Mouse (Mus musculus): Measurements from ENCODE around the gene Grin2c. TPM values are rescaled to one million over a fixed set of nuclear protein-coding genes. Genes with fewer than 3 reads are reported as not detected.

Grin2c gene
- polyA plus RNA-seq (2012; ENCODE audit: insufficient read depth, low replicate concordance): not detected in 2 replicates

DNA sequence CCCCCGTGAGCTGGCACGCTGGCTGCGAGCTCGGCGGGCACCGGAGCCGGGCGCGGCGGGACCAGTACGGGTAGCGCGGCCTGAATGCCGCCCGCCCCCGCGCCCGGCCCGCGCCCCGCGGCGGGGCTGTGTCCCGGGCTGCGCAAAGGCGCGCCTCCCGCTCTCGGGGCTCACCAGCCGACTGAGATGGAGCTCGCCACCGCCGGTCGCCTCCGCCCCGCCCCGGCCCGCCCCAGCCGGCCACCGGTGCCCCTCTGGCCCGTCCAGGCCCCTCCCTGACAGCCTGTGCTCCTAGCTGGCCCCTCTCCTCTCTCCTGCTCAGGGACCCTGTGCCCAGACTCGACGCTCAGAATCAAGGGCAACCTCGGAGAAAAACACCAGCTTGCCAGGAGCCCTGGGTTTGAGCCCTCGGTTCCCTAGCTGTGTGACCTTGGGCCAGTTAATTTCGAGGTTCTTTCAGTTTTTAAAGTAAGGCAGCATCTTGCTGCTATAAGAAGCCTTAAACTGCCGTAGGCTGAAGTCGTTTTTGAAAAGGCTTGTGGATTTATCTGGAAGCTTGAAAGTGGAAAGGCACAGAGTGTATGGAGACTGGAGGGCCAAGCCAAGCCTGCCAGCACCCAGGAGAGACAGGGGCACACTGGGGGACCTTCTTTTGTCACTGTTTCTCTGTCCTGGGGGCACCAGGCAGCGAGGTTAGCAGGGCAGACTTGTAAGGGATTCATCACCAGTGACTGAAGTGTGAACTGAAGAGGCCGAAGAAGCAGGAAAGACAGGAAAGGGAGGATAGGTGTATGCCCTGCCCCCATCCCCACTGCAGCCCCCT lies at the start of gene Grin2c:
Gene Grin2c, minus strand, starts transcription at position 183 of the 823 bp plus-strand sequence.
- no peak for TF ChIP-seq FLI1 (IDR thresholded peaks at IDR 0.05; ENCODE audit: low read length)
- no peak for TF ChIP-seq GATA1 (IDR thresholded peaks at IDR 0.05; ENCODE audit: borderline replicate concordance, low read length)
- Histone ChIP-seq H3K4me1 (peaks cover 37% of the 10 kb centered on the region), H3K36me3 (replicated peaks; ENCODE audit: low read length) (peaks cover 42% of the 10 kb centered on the region), H3K4me3 (replicated peaks) (peak within 1 kb of the TSS; percentile 59), H3K27me3 (replicated peaks) (peaks cover 67% of the 10 kb centered on the region), H3K9me3 (no peaks in the 10 kb centered on the region)

DNA sequence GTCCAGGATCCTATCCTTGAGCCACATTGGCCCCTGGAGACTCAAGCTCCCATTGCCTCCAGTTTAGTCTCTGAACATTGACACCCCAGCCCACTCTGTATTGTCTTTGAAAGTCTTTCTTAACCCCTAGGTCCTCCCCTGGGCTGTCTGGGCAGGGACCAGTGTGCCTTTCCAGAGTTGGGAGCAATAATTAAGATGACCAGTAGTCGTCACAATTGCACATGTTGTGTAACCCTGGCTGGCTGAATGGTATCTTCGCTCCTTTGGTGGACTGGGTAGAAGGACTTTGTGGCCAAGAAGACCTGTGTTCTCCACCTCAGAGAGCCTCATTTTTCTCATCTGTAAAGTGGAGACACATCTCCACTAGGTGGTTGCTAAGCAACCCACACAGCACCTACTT lies 47.2 kb upstream of the Grin2c start:
- no peak for TF ChIP-seq FLI1 (IDR thresholded peaks at IDR 0.05; ENCODE audit: low read length)
- no peak for TF ChIP-seq GATA1 (IDR thresholded peaks at IDR 0.05; ENCODE audit: borderline replicate concordance, low read length)
- H3K4me3 ChIP-seq (replicated peaks): no peak overlapping the region
- H3K9me3 ChIP-seq: peaks cover 6% of the 10 kb centered on the region; the same call in 1 of the 2 replicates
- H3K36me3 ChIP-seq (replicated peaks; ENCODE audit: low read length): no peaks in the 10 kb centered on the region
- peaks cover 95% of the 10 kb centered on the region for H3K27me3 ChIP-seq (replicated peaks)
- H3K4me1 ChIP-seq: peaks cover 19% of the 10 kb centered on the region

DNA sequence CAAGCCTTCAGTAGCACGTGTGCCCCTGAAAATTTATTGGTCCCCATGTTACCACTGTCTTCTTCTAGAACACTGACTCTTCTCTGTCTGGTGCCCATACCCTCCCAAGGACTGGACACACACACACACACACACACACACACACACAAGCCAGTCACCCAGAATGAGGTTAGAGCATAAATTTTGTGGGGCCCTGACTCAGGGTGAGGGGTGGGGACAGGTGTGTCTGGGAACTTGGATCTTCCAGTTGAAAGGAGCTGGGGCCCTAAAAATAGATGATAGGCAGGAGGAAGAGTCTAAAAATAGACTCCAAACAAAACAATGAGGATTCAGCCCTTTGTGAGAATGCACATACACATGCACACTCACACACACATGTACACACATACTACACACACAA lies 41.7 kb upstream of the Grin2c start:
- Histone ChIP-seq H3K27me3 (replicated peaks) (peaks cover 90% of the 10 kb centered on the region), H3K4me1 (peaks cover 11% of the 10 kb centered on the region), H3K9me3 (no peaks in the 10 kb centered on the region), H3K4me3 (replicated peaks) (no peak overlapping the region), H3K36me3 (replicated peaks; ENCODE audit: low read length) (no peaks in the 10 kb centered on the region)
- TF ChIP-seq FLI1 (IDR thresholded peaks at IDR 0.05; ENCODE audit: low read length): no peak

DNA sequence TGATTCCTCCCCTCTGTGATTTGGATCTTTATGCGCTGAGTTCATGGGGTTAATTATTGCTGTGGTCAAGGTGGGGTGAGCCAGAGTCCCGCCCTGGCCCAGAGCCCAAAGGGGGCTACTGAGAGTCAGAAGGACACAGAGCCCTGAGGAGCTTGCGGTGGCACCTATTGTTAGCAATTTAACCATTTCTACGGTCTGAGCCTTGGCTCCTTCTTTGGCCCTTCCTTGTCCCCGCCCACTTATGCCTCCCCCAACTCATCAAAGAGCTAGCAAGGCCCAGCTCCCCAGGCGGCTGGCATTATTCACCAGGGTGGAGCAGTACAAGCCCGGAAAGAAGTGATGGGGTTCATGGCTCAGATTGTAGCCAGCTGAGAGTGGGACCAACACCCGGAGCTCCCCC lies 39.8 kb upstream of the Grin2c start, which contains the start of gene Otop2:
Gene Otop2, plus strand, starts transcription at position 301 of the 400 bp plus-strand sequence.
- H3K4me1 ChIP-seq: peaks cover 11% of the 10 kb centered on the region
- H3K27me3 ChIP-seq (replicated peaks): peaks cover 84% of the 10 kb centered on the region
- TF ChIP-seq FLI1 (IDR thresholded peaks at IDR 0.05; ENCODE audit: low read length) (no peak), GATA1 (IDR thresholded peaks at IDR 0.05; ENCODE audit: borderline replicate concordance, low read length) (no peak)
- no peaks in the 10 kb centered on the region for H3K36me3 ChIP-seq (replicated peaks; ENCODE audit: low read length)
- H3K9me3 ChIP-seq: no peaks in the 10 kb centered on the region
- H3K4me3 ChIP-seq (replicated peaks): peak within 1 kb of the TSS; percentile 23

DNA sequence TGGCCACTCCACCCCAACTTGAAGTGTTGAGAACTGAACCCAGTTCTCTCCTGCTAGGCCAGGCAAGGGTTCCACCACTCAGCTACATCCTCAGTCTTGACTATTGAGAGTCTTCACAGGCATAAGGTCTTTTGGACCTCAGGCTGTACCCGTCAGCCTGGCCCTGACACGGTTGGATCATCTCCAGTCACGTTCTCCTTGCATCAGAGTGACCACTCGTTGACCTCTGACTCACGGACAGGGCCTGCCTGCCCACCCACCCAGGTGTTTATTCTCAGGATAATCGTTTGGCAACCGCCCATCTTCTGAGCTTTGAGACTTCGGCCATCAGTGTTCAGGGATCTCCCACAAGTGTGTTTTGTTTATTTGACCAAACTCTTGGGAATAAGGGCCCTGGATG lies 36.1 kb upstream of the Grin2c start:
- H3K4me1 ChIP-seq: peaks cover 8% of the 10 kb centered on the region
- H3K27me3 ChIP-seq (replicated peaks): peaks cover 66% of the 10 kb centered on the region

DNA sequence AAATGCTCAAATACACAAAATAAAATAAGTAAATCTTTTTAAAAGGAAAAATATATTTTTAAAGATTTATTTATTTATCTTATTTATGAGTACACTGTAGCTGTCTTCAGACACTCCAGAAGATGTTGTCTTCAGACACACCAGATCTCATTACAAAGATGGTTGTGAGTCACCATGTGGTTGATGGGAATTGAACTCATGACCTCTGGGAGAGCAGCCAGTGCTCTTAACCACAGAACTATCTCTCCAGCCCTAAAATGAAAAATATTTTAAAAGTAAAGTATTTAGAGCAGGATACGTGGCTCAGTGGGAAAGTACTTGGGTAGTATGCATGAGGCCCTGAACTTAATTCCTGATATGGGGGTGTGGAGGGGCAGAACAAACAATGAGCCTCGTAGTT lies 34.3 kb upstream of the Grin2c start:
- Histone ChIP-seq H3K9me3 (peaks cover 9% of the 10 kb centered on the region; the same call in 1 of the 2 replicates), H3K36me3 (replicated peaks; ENCODE audit: low read length) (no peaks in the 10 kb centered on the region), H3K4me3 (replicated peaks) (no peak overlapping the region), H3K27me3 (replicated peaks) (peaks cover 66% of the 10 kb centered on the region), H3K4me1 (peaks cover 17% of the 10 kb centered on the region)
- TF ChIP-seq FLI1 (IDR thresholded peaks at IDR 0.05; ENCODE audit: low read length) (no peak), GATA1 (IDR thresholded peaks at IDR 0.05; ENCODE audit: borderline replicate concordance, low read length) (no peak)

More for the DNA sequence above, 36.1 kb upstream of the Grin2c start:
- no peak overlapping the region for H3K4me3 ChIP-seq (replicated peaks)
- peaks cover 9% of the 10 kb centered on the region; the same call in 1 of the 2 replicates for H3K9me3 ChIP-seq
- no peak for TF ChIP-seq GATA1 (IDR thresholded peaks at IDR 0.05; ENCODE audit: borderline replicate concordance, low read length)
- no peak for TF ChIP-seq FLI1 (IDR thresholded peaks at IDR 0.05; ENCODE audit: low read length)
- no peaks in the 10 kb centered on the region for H3K36me3 ChIP-seq (replicated peaks; ENCODE audit: low read length)

DNA sequence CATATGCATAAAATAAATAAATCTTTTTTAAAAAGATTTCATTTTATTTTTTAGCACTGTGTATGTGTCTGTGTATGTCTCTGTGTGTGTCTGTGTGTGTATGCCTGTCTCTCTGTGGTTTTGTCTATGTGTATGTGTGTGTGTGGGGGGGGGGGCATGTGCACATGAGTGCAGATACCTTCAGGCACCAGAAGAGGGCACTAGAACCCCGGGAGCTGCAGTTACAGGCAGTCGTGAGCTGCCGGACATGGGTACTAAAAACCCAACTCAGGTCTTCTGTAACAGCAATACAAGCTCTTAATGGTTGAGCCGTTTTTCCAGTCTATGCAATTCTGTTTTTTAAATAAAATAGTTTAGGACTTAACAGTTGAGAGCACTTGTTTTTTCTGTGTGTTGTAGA lies 33.7 kb upstream of the Grin2c start:
- H3K9me3 ChIP-seq: peaks cover 9% of the 10 kb centered on the region; the same call in 1 of the 2 replicates
- TF ChIP-seq FLI1 (IDR thresholded peaks at IDR 0.05; ENCODE audit: low read length) (no peak), GATA1 (IDR thresholded peaks at IDR 0.05; ENCODE audit: borderline replicate concordance, low read length) (no peak)
- peaks cover 12% of the 10 kb centered on the region for H3K4me1 ChIP-seq
- H3K4me3 ChIP-seq (replicated peaks): no peak overlapping the region
- no peaks in the 10 kb centered on the region for H3K36me3 ChIP-seq (replicated peaks; ENCODE audit: low read length)
- peaks cover 69% of the 10 kb centered on the region for H3K27me3 ChIP-seq (replicated peaks)

DNA sequence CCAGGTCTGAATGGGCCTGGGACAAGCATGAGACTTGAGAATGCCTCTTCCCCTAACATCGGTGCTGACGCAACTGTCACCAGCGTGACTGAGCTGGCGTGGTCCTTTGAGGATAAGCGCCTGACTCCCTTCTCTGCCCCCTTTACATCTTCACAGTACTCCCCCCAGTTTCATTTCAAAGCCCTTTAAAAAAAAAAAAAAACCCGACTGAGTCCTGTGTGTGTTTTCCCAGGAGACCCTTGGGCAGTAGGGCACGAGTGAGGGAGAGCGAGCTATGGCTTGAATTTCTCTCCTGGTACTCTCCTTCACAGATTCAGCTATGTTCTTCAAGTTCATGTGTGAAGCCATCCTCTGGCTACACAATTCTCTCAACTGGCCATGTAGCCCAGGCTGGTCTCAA lies 31.1 kb upstream of the Grin2c start:
- no peak overlapping the region for H3K4me3 ChIP-seq (replicated peaks)

DNA sequence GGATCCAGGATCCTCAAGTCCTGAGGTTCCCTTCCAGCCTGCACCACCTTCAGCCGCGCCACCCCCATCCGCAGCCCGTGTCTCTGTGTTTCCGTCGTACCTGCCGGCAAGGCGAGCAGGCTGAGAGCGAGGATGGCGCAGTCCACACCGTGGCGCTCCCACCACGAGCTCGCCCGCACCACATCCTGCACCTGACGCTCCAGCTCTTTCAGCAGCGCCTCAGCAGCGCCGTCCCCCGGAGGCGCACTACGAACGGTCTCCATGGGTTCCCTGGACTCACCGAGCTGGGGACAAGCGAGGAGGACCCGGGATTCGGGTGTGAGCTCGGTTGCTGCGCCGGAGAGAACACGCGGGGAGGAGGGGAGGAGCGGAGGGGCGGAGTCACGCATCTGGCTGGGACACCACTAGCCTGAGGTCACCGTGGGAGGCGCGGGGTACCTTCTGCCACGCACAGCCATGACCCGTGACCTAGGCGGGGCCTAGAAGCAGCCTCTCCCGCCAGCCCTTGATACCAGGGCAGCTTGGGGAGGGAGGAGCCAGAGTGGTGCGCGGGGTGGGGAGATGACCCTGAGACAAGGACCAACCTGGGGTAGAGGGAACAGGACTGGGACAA lies 30.3 kb upstream of the Grin2c start, which contains the start of gene Fads6:
Gene Fads6, minus strand, starts transcription at position 450 of the 613 bp plus-strand sequence.
- no peaks in the 10 kb centered on the region for H3K36me3 ChIP-seq (replicated peaks; ENCODE audit: low read length)
- no peak for TF ChIP-seq FLI1 (IDR thresholded peaks at IDR 0.05; ENCODE audit: low read length)
- TF ChIP-seq GATA1 (IDR thresholded peaks at IDR 0.05; ENCODE audit: borderline replicate concordance, low read length): no peak
- H3K4me1 ChIP-seq: peaks cover 12% of the 10 kb centered on the region
- peak within 1 kb of the TSS; percentile 88 for H3K4me3 ChIP-seq (replicated peaks)
- peaks cover 72% of the 10 kb centered on the region for H3K27me3 ChIP-seq (replicated peaks)
- peaks cover 20% of the 10 kb centered on the region for H3K9me3 ChIP-seq

More for the DNA sequence above, 31.1 kb upstream of the Grin2c start:
- peaks cover 12% of the 10 kb centered on the region for H3K4me1 ChIP-seq
- H3K27me3 ChIP-seq (replicated peaks): peaks cover 70% of the 10 kb centered on the region
- TF ChIP-seq GATA1 (IDR thresholded peaks at IDR 0.05; ENCODE audit: borderline replicate concordance, low read length) (no peak), FLI1 (IDR thresholded peaks at IDR 0.05; ENCODE audit: low read length) (no peak)
- no peaks in the 10 kb centered on the region for H3K36me3 ChIP-seq (replicated peaks; ENCODE audit: low read length)
- peaks cover 20% of the 10 kb centered on the region for H3K9me3 ChIP-seq
